Mouse (Mus musculus): ENCODE measurements around the gene Prdm1.

- TF ChIP-seq CTCF (IDR thresholded peaks at IDR 0.05; ENCODE audit: insufficient read depth, low read depth, low read length) (no peak), POLR2A (IDR thresholded peaks at IDR 0.05; ENCODE audit: insufficient read depth, low read depth, low read length) (no peak)
Observed at GRCm38 (mm10) chr10:44449666-44450065, 78.6 kb downstream of the Prdm1 start.

All from olfactory bulb, adult 2 months (tissue).